Mouse (Mus musculus): Measurements from ENCODE around the gene Faim2.

The Faim2 gene

GRCm38 (mm10) chr15:99527629-99528353, at the start of gene Faim2:
TSS of gene Faim2 (minus strand) at chr15:99528165.
- in situ Hi-C loops (cut with MboI; ENCODE audit: low sequenced_read_pairs) = no loop called here

- in situ Hi-C loops (cut with MboI; ENCODE audit: low sequenced_read_pairs) = no loop called here
These were observed 41.2 kb upstream of the Faim2 start for GRCm38 (mm10) chr15:99569123-99569522.

GRCm38 (mm10) chr15:99568682-99569081, 40.7 kb upstream of the Faim2 start:
- in situ Hi-C loops (cut with MboI; ENCODE audit: low sequenced_read_pairs) = no loop called here

DNA sequence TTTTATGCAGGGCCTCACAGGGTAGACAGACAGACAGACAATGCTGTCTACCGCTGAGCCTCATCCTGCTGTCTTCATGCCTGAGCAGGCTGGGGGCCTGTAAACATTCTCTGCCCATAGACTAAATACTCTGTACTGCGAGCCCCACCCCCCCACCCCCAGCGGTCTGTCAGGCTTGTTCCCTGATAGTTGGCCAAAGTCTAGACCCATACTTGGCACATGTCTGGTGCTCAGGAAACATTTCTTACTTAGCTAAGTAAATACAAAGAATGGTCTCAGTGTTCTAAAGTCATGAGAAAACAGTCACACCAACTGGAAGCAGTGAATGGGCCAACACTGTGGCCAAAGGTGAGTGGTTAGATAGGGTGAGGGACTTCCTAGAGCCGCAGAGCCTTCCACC, 39.4 kb upstream of the Faim2 start:
- in situ Hi-C loops (cut with MboI; ENCODE audit: low sequenced_read_pairs) = no loop called here

- in situ Hi-C loops (cut with MboI; ENCODE audit: low sequenced_read_pairs) = no loop called here
These were observed 32.3 kb upstream of the Faim2 start for GRCm38 (mm10) chr15:99560246-99560645.

GRCm38 (mm10) chr15:99558947-99559346, 31.0 kb upstream of the Faim2 start:
- in situ Hi-C loops (cut with MboI; ENCODE audit: low sequenced_read_pairs) = no loop called here

GRCm38 (mm10) chr15:99553767-99554166, 25.8 kb upstream of the Faim2 start:
- in situ Hi-C loops (cut with MboI; ENCODE audit: low sequenced_read_pairs) = no loop called here

GRCm38 (mm10) chr15:99549901-99550300, 21.9 kb upstream of the Faim2 start:
- in situ Hi-C loops (cut with MboI; ENCODE audit: low sequenced_read_pairs) = no loop called here

DNA sequence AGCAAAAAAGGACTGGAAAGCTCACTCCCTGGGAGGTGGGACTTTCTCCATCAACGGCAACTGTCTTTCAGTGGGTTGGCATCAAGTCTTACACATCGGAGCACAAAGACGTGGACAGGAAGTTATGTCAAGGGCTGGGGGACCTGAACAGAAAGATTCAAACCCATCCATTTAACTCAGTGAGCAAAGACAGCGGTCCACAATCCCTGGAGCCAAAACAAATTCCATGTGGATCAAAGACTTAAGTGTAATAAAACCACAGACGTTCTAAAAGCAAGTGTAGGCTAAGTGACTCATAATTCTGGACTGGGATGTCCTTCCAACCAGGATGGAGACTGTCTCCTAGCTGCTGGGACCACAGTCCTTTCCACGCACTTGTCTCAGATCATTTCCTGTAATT, 19.8 kb upstream of the Faim2 start:
- in situ Hi-C loops (cut with MboI; ENCODE audit: low sequenced_read_pairs) = no loop called here

- in situ Hi-C loops (cut with MboI; ENCODE audit: low sequenced_read_pairs) = no loop called here
These were observed 18.6 kb upstream of the Faim2 start for GRCm38 (mm10) chr15:99546596-99546995.

GRCm38 (mm10) chr15:99544047-99544446, 16.1 kb upstream of the Faim2 start:
- in situ Hi-C loops (cut with MboI; ENCODE audit: low sequenced_read_pairs) = no loop called here

- in situ Hi-C loops (cut with MboI; ENCODE audit: low sequenced_read_pairs) = no loop called here
These were observed 11.9 kb upstream of the Faim2 start for GRCm38 (mm10) chr15:99539891-99540290.

DNA sequence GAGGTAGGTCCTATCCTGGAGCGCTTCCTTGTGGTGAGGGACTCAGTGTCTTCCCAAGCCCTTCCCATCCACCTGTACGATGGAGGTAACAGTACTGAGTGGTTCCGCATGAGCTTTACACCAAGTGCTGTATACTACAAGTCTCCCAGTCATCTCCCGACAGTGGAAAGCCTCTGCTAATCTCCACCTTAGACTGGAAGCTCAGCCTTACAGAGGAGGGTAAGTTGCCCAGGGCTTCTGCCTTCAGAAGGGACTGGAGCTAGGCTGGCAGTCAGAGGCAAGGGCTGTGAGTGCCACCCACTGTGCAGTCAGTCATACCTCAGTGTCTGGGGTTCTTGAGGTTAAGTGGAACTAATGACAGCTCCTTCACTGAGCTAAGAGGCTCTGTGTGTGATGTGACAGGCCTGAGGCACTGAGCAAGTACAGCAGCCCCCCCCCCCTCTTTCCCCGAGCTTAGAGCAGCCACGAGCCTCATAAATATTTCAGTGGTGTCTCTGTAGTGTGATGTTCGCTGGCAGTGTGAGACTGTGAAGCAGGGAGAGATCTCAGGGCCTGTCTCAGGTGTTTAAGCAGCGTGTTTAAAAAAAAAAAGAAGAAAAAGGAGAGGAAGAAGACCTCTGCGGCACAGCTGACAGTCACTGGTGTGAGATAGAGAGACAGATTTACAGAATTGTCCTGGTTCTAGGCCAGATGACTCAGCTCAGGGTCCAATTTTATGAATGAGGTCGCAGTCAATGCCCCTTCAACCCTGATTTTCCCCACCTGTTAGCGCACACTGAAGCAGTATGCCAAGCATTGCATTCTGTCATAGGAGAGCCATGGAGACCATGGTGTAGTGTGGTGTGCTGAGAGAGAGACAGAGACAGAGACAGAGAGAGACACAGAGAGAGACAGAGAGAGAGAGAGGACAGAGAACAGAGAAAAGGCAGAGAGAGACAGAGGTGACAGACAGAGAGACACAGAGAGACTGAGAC, 9.2 kb upstream of the Faim2 start:
- in situ Hi-C loops (cut with MboI; ENCODE audit: low sequenced_read_pairs) = no loop called here

DNA sequence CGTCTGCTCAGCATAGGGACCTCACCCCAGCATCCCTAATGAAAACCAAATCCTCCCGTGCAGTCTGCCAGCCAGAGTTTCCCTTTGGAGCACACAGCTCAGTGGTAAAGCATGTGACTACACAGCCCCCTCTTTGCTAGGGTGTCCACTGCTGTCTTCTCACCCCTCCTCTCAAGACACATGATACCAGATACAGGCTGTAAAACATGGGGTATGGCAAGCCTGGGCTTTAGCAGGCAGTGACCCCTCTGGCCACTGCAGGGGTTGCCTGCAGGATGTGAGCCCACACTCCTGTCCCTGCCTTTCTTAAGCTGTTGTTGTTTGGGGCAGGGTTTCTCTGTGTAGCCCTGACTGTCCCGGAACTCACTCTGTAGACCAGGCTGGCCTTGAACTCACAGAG, 4.1 kb upstream of the Faim2 start:
- in situ Hi-C loops (cut with MboI; ENCODE audit: low sequenced_read_pairs) = no loop called here

GRCm38 (mm10) chr15:99531146-99531545, 3.2 kb upstream of the Faim2 start:
- in situ Hi-C loops (cut with MboI; ENCODE audit: low sequenced_read_pairs) = no loop called here

GRCm38 (mm10) chr15:99526681-99527080, 1.3 kb downstream of the Faim2 start:
- in situ Hi-C loops (cut with MboI; ENCODE audit: low sequenced_read_pairs) = no loop called here

- in situ Hi-C loops (cut with MboI; ENCODE audit: low sequenced_read_pairs) = no loop called here
These were observed 7.7 kb downstream of the Faim2 start for GRCm38 (mm10) chr15:99520306-99520705.

GRCm38 (mm10) chr15:99519626-99520025, 8.3 kb downstream of the Faim2 start:
- in situ Hi-C loops (cut with MboI; ENCODE audit: low sequenced_read_pairs) = no loop called here

GRCm38 (mm10) chr15:99517715-99518114, 10.2 kb downstream of the Faim2 start:
- in situ Hi-C loops (cut with MboI; ENCODE audit: low sequenced_read_pairs) = no loop called here

DNA sequence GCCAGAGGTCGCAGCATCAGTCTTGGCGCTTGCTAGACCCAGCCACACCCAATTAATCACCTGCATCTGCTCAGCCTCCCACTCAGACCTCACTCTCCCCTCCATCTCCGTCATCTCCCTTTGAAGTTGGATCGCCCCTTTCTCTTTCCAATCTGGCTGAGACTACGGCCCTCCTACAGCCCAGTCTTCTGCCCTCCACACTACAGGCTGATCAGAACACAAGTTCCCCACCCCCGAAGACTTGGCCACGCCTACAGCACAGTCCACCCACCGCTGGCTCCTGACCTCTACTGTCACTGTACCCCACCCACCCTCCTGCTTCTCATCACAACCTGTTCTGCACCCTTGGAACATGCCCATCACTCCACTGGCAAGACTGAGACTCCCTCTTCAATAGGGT, 11.2 kb downstream of the Faim2 start:
- in situ Hi-C loops (cut with MboI; ENCODE audit: low sequenced_read_pairs) = no loop called here

GRCm38 (mm10) chr15:99511797-99512525, 16.0 kb downstream of the Faim2 start:
- in situ Hi-C loops (cut with MboI; ENCODE audit: low sequenced_read_pairs) = no loop called here
